Mouse (Mus musculus) heart, postnatal 0 days (tissue): ENCODE results near the gene Strip1. TPM values are rescaled to one million over a fixed set of nuclear protein-coding genes. Genes with fewer than 3 reads are reported as not detected.

Experiments used
- ATAC-seq: fragments of 200-750 bp; cut with Nextera tagmentation; 2 replicates; pipeline ENCODE4 v1.8.0; 2017; ENCODE audit warnings: low read depth, moderate number of reproducible peaks, moderate library complexity; ENCODE audit not compliant: insufficient read depth
- DNase-seq: peaks from one replicate; pipeline ENCODE4 v3.0.0-alpha.2; 2016; ENCODE audit warnings: low spot score
- H3K27ac ChIP-seq: fragments of 300-500 bp; sonication (generic); 2 replicates; pipeline ENCODE4 v1.5.1; 2014; ENCODE audit warnings: low read depth, mild to moderate bottlenecking
- H3K27me3 ChIP-seq: fragments of 300-500 bp; sonication (generic); 2 replicates; pipeline ENCODE4 v1.6.1; 2014; ENCODE audit warnings: low read length, mixed read lengths; ENCODE audit not compliant: control insufficient read depth, insufficient read depth
- H3K36me3 ChIP-seq: fragments of 300-500 bp; sonication (generic); replicated peaks from 2 replicates; pipeline ENCODE4 v1.6.1; 2014; ENCODE audit warnings: low read length, mixed read lengths; ENCODE audit not compliant: control insufficient read depth, insufficient read depth
- H3K4me1 ChIP-seq: fragments of 300-500 bp; sonication (generic); 2 replicates; pipeline ENCODE4 v1.6.1; 2014; ENCODE audit warnings: antibody characterized with exemption; ENCODE audit not compliant: control insufficient read depth, insufficient read depth
- H3K4me2 ChIP-seq: fragments of 300-500 bp; sonication (generic); 2 replicates; pipeline ENCODE4 v1.6.1; 2014; ENCODE audit warnings: low read depth, mild to moderate bottlenecking, low read length, moderate library complexity
- H3K4me3 ChIP-seq: fragments of 300-500 bp; sonication (generic); 2 replicates; pipeline ENCODE4 v1.5.1; 2014; ENCODE audit warnings: low read depth, low read length
- H3K9ac ChIP-seq: fragments of 300-500 bp; sonication (generic); replicated peaks from 2 replicates; pipeline ENCODE4 v1.6.1; 2014; ENCODE audit warnings: low read depth, low read length, mixed read lengths
- H3K9me3 ChIP-seq: fragments of 300-500 bp; sonication (generic); replicated peaks from 2 replicates; pipeline ENCODE4 v1.6.1; 2016; ENCODE audit warnings: low read length; ENCODE audit not compliant: control insufficient read depth
- CTCF ChIP-seq: IDR thresholded peaks from 2 replicates; pipeline ENCODE4 v1.5.1; 2016; ENCODE audit warnings: antibody characterized with exemption, control low read depth, low read depth
- EP300 ChIP-seq: IDR thresholded peaks from 2 replicates; pipeline ENCODE4 v1.6.1; 2016; ENCODE audit warnings: antibody characterized with exemption, low read depth
- WGBS: fragments of 180-500 bp; shearing (Covaris S2); extraction: QIAGEN DNeasy Blood & Tissue Kit; methylation state at CpG from one replicate; pipeline ENCODE4 v1.1.7; 2014; 5-methylcytosine and 5-hydroxymethylcytosine counted together
- polyA plus RNA-seq: library from polyadenylated mRNA; unstranded; fragments of >200 nt; fragmentation: Nextera tagmentation; extraction: Ambion mirVana; gene quantifications from 2 replicates; pipeline ENCODE4 v1.2.1, GENCODE M21; 2015
- total RNA-seq: library from RNA; depleted of rRNA; stranded (reverse); fragments of >200 nt; gene quantifications from 2 replicates; pipeline ENCODE4 v1.2.3, GENCODE M21; 2014; ENCODE audit warnings: low replicate concordance

The Strip1 gene
- total and polyA plus RNA-seq, 2 experiments from 2014 or later = 24.0 to 49.2 TPM

DNA sequence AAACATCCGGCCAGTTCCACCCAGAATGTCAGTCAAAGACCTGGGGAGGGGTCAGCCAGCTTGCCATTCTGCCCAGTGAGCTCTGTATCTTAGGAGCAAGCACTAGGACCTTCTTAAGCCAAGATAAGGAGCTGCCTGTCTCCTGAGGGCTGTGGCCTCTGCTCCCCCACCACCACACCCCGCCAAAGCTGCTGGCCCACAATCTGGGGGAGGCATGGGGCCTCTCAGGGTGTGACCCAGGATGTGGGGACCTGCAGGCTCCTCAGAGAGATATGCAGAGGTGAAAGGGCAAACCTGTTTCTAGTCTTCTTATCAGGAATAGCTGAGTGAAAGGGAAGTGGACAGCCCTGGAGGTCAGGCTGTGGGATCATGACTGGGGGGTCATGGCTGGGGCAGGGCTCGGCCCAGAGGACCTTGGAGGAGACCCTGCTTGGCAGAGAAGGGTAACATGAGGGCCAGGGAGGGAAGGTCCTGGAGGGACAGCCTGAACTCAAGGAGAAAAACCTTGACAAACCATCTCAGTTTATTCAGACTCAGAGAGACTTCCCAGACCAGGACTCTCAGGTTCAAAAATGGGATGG lies 53.6 kb downstream of the Strip1 start:
- 21% methylated on average over 3 of the region's 3 CpGs for WGBS
- no peak overlapping the region for H3K4me2 ChIP-seq
- no peak overlapping the region for H3K27ac ChIP-seq
- peaks cover 37% of the 10 kb centered on the region for H3K27me3 ChIP-seq
- H3K9me3 ChIP-seq = no peaks in the 10 kb centered on the region
- no peaks in the 10 kb centered on the region for H3K36me3 ChIP-seq
- no peak overlapping the region for H3K4me3 ChIP-seq
- no peak for DNase-seq
- ATAC-seq = no peak
- TF ChIP-seq CTCF (no peak), EP300 (no peak)
- H3K9ac ChIP-seq = no peak overlapping the region
- H3K4me1 ChIP-seq = peaks cover 2% of the 10 kb centered on the region; the same call in 1 of the 2 replicates

DNA sequence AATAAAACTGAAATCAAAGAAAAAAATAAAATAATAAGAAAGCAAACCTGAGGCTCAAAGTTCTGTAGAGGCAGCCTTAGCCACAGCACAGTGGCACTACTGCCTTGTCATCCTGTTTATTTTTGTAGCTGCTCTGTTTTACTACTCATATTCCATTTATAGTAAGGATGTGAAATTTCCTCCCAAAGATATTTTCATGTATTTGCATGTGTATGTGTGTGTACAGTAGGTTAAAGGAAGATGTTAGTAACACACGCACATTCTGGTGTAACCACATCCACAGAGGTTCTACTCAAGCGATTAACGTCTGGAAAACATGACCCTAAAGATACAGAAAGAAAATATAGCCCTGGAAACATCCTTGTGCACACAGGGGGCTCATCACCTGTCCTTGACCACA lies 54.7 kb downstream of the Strip1 start:
- ATAC-seq (no peak), DNase-seq (no peak)
- H3K27ac ChIP-seq = no peak overlapping the region
- no peaks in the 10 kb centered on the region for H3K9me3 ChIP-seq
- H3K4me3 ChIP-seq = no peak overlapping the region
- no peak overlapping the region for H3K9ac ChIP-seq
- no peak for TF ChIP-seq EP300
- no peak for TF ChIP-seq CTCF
- WGBS = 74% methylated on average over 3 of the region's 3 CpGs
- H3K4me2 ChIP-seq = no peak overlapping the region
- no peaks in the 10 kb centered on the region for H3K36me3 ChIP-seq
- H3K27me3 ChIP-seq = peaks cover 26% of the 10 kb centered on the region
- no peaks in the 10 kb centered on the region for H3K4me1 ChIP-seq

DNA sequence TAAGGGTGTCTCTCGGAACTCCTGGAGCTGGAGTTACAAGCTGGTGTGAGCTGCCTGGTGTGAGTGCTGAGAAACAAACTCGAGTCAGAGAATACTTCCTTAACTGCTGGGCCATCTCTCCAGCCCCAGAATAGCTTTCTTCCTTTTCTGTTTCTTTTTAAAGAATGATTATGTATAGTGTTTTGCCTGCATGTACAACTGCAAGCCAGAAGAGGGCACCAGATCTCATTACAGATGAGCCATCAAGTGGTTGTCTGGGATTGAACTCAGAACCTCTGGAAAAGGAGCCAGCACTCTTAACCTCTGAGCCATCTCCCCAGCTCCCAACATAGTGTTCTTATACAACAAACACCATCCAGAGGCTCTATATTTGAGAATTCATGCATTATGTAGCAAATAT lies 60.3 kb downstream of the Strip1 start:
- Histone ChIP-seq H3K27me3 (no peaks in the 10 kb centered on the region), H3K4me2 (no peak overlapping the region), H3K9ac (no peak overlapping the region), H3K36me3 (no peaks in the 10 kb centered on the region), H3K9me3 (no peaks in the 10 kb centered on the region), H3K27ac (no peak overlapping the region), H3K4me3 (no peak overlapping the region), H3K4me1 (peaks cover 12% of the 10 kb centered on the region)
- DNase-seq (no peak), ATAC-seq (no peak)
- WGBS = 53% methylated on average over 2 of the region's 2 CpGs
- TF ChIP-seq EP300 = no peak
- TF ChIP-seq CTCF = peak; percentile 44

- peaks cover 19% of the 10 kb centered on the region for H3K4me1 ChIP-seq
Measured at GRCm38 (mm10) chr3:107568721-107569120, 62.8 kb downstream of the Strip1 start.

DNA sequence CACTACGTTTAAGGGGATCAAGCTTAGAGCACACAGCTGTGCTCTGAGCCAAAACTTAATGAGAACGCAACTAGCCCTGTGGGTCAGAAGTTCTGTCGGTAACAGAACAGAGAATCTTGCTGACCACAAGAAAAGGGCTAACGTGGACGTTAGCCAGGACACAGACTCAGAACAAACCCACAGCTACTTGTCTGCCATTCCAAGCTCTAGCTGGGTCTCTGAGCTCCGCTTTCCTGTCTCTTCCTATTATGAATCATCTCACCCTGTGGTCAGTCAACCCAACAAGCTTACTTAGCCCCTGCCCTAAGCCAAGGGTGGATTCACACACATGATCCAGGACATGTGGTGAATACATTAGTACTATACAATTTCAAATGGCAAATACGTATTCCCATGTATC lies 63.7 kb downstream of the Strip1 start:
- ATAC-seq = no peak
- Histone ChIP-seq H3K9ac (no peak overlapping the region), H3K27ac (no peak overlapping the region), H3K4me3 (no peak overlapping the region), H3K36me3 (no peaks in the 10 kb centered on the region), H3K4me2 (no peak overlapping the region), H3K27me3 (no peaks in the 10 kb centered on the region), H3K9me3 (no peaks in the 10 kb centered on the region), H3K4me1 (peaks cover 25% of the 10 kb centered on the region)
- 76% methylated on average over 7 of the region's 7 CpGs for WGBS
- TF ChIP-seq EP300 (no peak), CTCF (no peak)
- no peak for DNase-seq

More at GRCm38 (mm10) chr3:107568721-107569120, 62.8 kb downstream of the Strip1 start:
- TF ChIP-seq EP300 (no peak), CTCF (no peak)
- 10% methylated on average over 4 of the region's 4 CpGs for WGBS
- Histone ChIP-seq H3K4me2 (no peak overlapping the region), H3K4me3 (no peak overlapping the region), H3K27me3 (no peaks in the 10 kb centered on the region), H3K36me3 (no peaks in the 10 kb centered on the region), H3K9me3 (no peaks in the 10 kb centered on the region), H3K27ac (no peak overlapping the region), H3K9ac (no peak overlapping the region)
- ATAC-seq (peak; percentile 80), DNase-seq (peak; percentile 29)

GRCm38 (mm10) chr3:107565331-107565730 lies 66.2 kb downstream of the Strip1 start:
- Histone ChIP-seq H3K4me3 (no peak overlapping the region), H3K36me3 (no peaks in the 10 kb centered on the region), H3K4me1 (peaks cover 25% of the 10 kb centered on the region), H3K27ac (no peak overlapping the region), H3K4me2 (no peak overlapping the region), H3K9me3 (no peaks in the 10 kb centered on the region), H3K9ac (no peak overlapping the region), H3K27me3 (no peaks in the 10 kb centered on the region)
- DNase-seq = no peak
- no peak for ATAC-seq
- WGBS = 35% methylated on average over 3 of the region's 3 CpGs
- no peak for TF ChIP-seq CTCF
- no peak for TF ChIP-seq EP300
